Mouse (Mus musculus) intestine, embryonic 16.5 days (tissue): ENCODE results near the gene Pcbp3. TPM values are rescaled to one million over a fixed set of nuclear protein-coding genes. Genes with fewer than 3 reads are reported as not detected.

Experiments
- ATAC-seq: fragments of 200-750 bp; cut with Nextera tagmentation; 2 replicates; pipeline ENCODE4 v1.8.0; 2017; ENCODE audit warnings: moderate TSS enrichment, moderate library complexity
- H3K27ac ChIP-seq: fragments of 300-500 bp; sonication (generic); 2 replicates; pipeline ENCODE4 v1.5.1; 2014; ENCODE audit warnings: mild to moderate bottlenecking, low read length
- H3K27me3 ChIP-seq: fragments of 300-500 bp; sonication (generic); replicated peaks from 2 replicates; pipeline ENCODE4 v1.6.1; 2014; ENCODE audit warnings: low read length, control low read depth, mixed read lengths; ENCODE audit not compliant: control insufficient read depth, insufficient read depth
- H3K36me3 ChIP-seq: fragments of 300-500 bp; sonication (generic); 2 replicates; pipeline ENCODE4 v1.6.1; 2014; ENCODE audit warnings: low read length, control low read depth; ENCODE audit not compliant: control insufficient read depth, insufficient read depth
- H3K4me1 ChIP-seq: fragments of 300-500 bp; sonication (generic); 2 replicates; pipeline ENCODE4 v1.6.1; 2014; ENCODE audit warnings: low read length, control low read depth, mixed read lengths; ENCODE audit not compliant: control insufficient read depth, insufficient read depth
- H3K4me2 ChIP-seq: fragments of 300-500 bp; sonication (generic); 2 replicates; pipeline ENCODE4 v1.6.1; 2014; ENCODE audit warnings: low read depth, low read length, control low read depth
- H3K4me3 ChIP-seq: fragments of 300-500 bp; sonication (generic); 2 replicates; pipeline ENCODE4 v1.5.1; 2014; ENCODE audit warnings: mild to moderate bottlenecking, low read length
- H3K9ac ChIP-seq: fragments of 300-500 bp; sonication (generic); 2 replicates; pipeline ENCODE4 v1.6.1; 2014; ENCODE audit warnings: low read depth, low read length
- H3K9me3 ChIP-seq: fragments of 300-500 bp; sonication (generic); 2 replicates; pipeline ENCODE4 v1.6.1; 2016; ENCODE audit warnings: low read length, control low read depth; ENCODE audit not compliant: control insufficient read depth
- WGBS: fragments of 180-500 bp; shearing (Covaris S2); extraction: QIAGEN DNeasy Blood & Tissue Kit; methylation state at CpG from one replicate; pipeline ENCODE4 v1.1.7; 2014; 5-methylcytosine and 5-hydroxymethylcytosine counted together
- polyA plus RNA-seq: library from polyadenylated mRNA; unstranded; fragments of >200 nt; fragmentation: Nextera tagmentation; extraction: Ambion mirVana; gene quantifications from 2 replicates; pipeline ENCODE4 v1.2.1, GENCODE M21; 2015

Pcbp3 gene
- polyA plus RNA-seq, 1 experiment from 2014 or later, result 44.1 TPM

DNA sequence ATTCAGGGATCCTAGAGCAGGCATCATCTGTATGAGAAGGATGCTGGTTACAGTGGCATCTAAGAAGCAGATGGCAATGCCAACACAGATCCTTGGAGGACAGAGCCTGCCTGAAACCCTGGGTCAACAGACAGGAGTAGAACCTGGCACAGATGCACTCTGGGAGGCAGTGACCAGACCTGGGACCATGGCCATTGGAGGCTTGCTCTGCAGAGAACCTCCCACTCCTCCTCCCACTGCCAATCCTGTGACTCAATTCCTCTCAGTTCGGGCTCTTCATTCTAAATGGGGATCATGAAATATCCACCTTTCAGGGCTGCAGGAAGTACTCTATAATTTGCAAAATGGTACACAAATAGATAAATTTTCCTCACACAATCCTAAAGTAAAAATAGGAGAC, 120.5 kb downstream of the Pcbp3 start:
- H3K4me2 ChIP-seq, result no peak overlapping the region
- no peak overlapping the region for H3K27ac ChIP-seq
- H3K27me3 ChIP-seq, result no peaks in the 10 kb centered on the region
- no peak overlapping the region for H3K9ac ChIP-seq
- ATAC-seq, result no peak
- no peaks in the 10 kb centered on the region for H3K9me3 ChIP-seq
- no peaks in the 10 kb centered on the region for H3K36me3 ChIP-seq
- H3K4me3 ChIP-seq, result no peak overlapping the region
- no peaks in the 10 kb centered on the region; the same call in 1 of the 2 replicates for H3K4me1 ChIP-seq
- WGBS, result 68% methylated on average over 1 of the region's 1 CpGs

DNA sequence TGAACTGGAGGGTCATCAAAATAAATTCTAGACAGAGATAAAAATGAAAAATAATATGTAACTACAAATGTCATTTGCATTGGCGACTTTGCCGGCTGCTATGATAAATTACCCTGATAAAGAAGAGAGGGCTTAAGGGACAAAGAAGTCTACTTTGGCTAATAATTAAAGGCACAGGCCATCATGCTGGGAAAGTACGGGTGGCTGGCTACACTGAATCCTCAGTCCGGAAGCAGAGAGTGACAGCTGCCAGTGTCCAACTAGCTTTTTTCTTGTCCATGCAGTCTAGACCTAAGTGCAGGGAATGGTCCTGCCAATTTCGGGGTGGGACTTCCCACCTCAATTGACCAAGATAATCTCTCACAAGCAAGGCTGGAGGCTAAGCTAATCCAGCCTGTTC, 121.1 kb downstream of the Pcbp3 start:
- H3K36me3 ChIP-seq, result no peaks in the 10 kb centered on the region
- no peak overlapping the region for H3K4me2 ChIP-seq
- H3K9me3 ChIP-seq, result no peaks in the 10 kb centered on the region
- H3K27ac ChIP-seq, result 0 out of 2 replicates have a peak overlapping the region, but pooled peaks have one; percentile 19
- H3K4me1 ChIP-seq, result no peaks in the 10 kb centered on the region; the same call in 1 of the 2 replicates
- no peak overlapping the region for H3K9ac ChIP-seq
- ATAC-seq, result peak; percentile 75
- no peaks in the 10 kb centered on the region for H3K27me3 ChIP-seq
- WGBS, result 46% methylated on average over 5 of the region's 5 CpGs
- no peak overlapping the region for H3K4me3 ChIP-seq

DNA sequence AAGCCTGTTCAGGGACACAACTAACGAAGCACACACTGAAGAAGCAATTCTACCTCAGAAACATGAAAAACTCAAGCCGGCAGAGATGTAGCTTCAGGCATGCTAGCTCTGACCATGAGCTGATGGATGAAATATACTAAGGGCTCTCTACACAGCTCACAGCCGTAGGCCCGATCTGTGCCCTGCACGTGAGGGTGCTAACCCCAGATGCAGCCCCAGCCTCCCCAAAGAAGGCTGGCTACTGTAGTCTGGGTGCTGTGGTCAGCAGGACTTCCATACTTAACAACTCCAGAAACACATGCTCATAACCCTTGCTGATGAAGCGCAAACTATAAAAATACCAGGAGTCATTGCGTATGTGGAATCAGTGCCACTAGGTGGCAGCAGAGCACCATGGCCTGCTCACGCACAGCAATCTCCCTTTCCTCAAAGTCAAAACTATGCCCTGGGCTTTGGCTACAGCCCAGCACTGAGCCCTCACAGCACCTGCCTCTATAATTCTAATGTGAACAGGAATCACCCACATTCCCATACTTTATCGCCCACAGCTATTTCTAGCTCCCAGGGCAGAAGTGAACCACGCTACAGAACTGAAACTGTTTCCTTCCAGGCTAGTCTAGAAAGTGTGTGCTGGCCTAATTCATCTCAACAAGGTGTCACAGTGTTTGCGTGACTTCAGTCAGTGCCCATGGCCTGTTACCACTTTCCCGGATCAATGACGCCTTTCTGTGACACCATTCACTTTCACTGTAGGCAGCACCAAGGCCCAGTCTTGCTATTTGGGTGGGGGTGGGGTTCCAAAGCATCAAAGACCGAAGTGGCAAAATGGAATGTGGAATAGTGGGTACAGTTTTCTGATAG, 126.0 kb downstream of the Pcbp3 start:
- H3K4me3 ChIP-seq, result no peak overlapping the region
- no peaks in the 10 kb centered on the region for H3K36me3 ChIP-seq
- H3K27ac ChIP-seq, result no peak overlapping the region
- no peak overlapping the region for H3K4me2 ChIP-seq
- 59% methylated on average over 14 of the region's 14 CpGs for WGBS
- no peaks in the 10 kb centered on the region for H3K4me1 ChIP-seq
- peak; percentile 59 for ATAC-seq
- no peaks in the 10 kb centered on the region for H3K27me3 ChIP-seq
- H3K9ac ChIP-seq, result no peak overlapping the region
- no peaks in the 10 kb centered on the region for H3K9me3 ChIP-seq

DNA sequence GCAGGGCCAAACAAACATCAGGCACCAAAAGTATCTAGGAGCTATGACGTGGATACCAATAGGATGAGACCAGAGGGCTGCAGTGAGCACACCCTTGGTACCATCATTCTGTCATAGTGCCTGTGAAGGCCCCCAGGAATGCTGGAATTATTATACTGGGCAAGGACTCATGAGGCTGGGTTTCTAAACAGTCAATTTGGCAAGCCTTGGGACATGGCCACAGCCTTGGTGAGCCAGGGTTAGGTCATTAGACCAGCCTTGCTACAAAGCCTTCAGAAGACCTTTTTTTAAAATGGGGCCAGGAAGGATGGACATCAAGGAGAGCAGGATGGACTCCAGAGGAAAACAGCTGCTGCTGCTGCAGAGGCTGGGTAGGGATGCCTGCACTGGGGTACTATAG, 128.8 kb downstream of the Pcbp3 start:
- H3K27me3 ChIP-seq, result no peaks in the 10 kb centered on the region
- ATAC-seq, result no peak
- no peak overlapping the region for H3K4me3 ChIP-seq
- no peaks in the 10 kb centered on the region for H3K4me1 ChIP-seq
- no peak overlapping the region for H3K9ac ChIP-seq
- H3K9me3 ChIP-seq, result no peaks in the 10 kb centered on the region
- 81% methylated on average over 1 of the region's 1 CpGs for whole genome bisulfite sequencing
- no peak overlapping the region for H3K4me2 ChIP-seq
- H3K27ac ChIP-seq, result no peak overlapping the region
- no peaks in the 10 kb centered on the region for H3K36me3 ChIP-seq

DNA sequence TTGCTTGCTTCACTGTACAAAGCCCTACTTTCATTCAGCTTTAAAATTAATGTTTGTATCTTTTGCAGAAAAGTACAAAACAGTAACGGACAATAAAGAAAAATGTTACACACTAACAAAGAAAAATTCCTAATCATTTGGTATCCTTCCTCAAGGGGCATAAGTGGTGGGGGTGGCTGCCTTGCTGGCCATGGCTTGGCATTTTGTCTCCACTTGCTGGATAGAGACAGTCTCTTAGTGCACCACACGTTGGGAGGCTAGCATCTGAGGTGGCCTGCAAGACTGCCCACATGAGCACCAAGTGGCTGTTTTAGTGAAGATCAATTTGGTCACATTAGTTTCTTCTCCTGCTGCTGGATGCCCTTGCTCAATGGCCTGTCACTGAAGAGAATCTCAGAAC, 129.8 kb downstream of the Pcbp3 start:
- Histone ChIP-seq H3K9me3 (no peaks in the 10 kb centered on the region), H3K4me2 (no peak overlapping the region), H3K9ac (no peak overlapping the region), H3K27me3 (no peaks in the 10 kb centered on the region), H3K36me3 (no peaks in the 10 kb centered on the region), H3K4me1 (no peaks in the 10 kb centered on the region), H3K27ac (no peak overlapping the region), H3K4me3 (no peak overlapping the region)
- ATAC-seq, result no peak
- WGBS, result 86% methylated on average over 2 of the region's 2 CpGs

DNA sequence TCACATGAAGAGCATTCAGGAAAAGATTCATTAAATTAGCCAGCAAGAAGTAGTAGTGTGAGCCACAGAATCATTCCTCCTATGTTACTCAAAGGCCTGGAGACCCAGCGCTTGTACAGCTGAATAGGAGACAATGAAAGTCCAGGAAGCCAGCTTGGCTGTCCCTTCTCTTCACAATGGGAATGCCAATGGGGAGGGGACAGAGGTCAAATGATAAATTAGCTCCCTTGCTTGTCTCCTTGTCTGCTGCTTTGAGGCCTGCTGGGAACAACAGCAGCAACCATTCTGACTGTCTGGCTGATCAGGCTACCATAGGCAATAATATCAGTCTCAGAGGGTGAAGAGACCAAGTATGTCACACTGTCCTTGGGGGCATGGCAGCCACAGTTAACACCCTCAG, 130.5 kb downstream of the Pcbp3 start:
- no peak overlapping the region for H3K9ac ChIP-seq
- H3K36me3 ChIP-seq, result no peaks in the 10 kb centered on the region
- ATAC-seq, result no peak
- no peaks in the 10 kb centered on the region for H3K4me1 ChIP-seq
- no peak overlapping the region for H3K4me3 ChIP-seq
- no peaks in the 10 kb centered on the region for H3K9me3 ChIP-seq
- H3K27me3 ChIP-seq, result no peaks in the 10 kb centered on the region
- H3K27ac ChIP-seq, result no peak overlapping the region
- H3K4me2 ChIP-seq, result no peak overlapping the region
- WGBS, result 83% methylated on average over 1 of the region's 1 CpGs

DNA sequence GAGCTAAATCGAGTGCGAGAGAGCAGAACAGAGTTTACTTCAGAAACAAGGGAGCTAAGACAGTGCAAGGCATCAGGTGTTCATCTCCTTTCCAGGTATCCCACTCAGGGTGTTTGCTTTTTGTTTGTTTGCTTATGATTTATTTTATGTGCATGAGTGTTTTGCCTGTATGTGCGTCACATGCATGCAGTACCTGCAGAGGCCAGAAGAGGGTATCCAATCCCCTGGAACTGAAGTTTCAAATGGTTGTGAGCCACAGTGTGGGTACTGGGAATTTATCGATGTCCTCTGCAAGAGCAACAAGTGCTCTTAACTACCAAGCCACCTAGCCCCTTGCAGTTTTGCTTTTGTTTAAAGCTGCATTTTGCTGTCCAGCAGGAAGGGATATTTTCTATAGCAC, 132.8 kb downstream of the Pcbp3 start:
- WGBS, result 96% methylated on average over 4 of the region's 4 CpGs
- no peak overlapping the region for H3K9ac ChIP-seq

DNA sequence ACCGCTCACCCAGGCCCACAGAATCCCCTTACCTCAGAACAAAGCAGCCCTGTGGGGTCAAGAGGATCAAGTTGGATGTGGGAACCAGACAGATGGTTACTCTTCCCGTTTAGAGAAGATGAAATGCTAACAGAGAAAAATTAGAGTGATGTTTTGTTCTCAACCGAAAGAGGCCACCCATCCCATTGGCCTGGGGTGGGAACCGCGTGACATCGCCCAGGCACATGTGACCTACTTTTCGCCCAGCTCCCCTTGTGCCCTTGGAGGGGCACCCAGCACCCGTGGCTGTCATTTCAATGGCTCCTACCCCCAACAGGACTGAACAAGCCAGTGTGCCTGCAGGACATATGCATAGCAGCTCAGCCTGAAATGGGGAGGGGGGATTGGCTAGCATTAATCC, 139.0 kb downstream of the Pcbp3 start:
- no peak overlapping the region for H3K27ac ChIP-seq
- H3K9me3 ChIP-seq, result no peaks in the 10 kb centered on the region
- WGBS, result 92% methylated on average over 8 of the region's 8 CpGs
- ATAC-seq, result no peak
- H3K4me1 ChIP-seq, result no peaks in the 10 kb centered on the region
- no peaks in the 10 kb centered on the region for H3K36me3 ChIP-seq
- no peak overlapping the region for H3K4me3 ChIP-seq
- H3K4me2 ChIP-seq, result no peak overlapping the region
- H3K9ac ChIP-seq, result no peak overlapping the region
- H3K27me3 ChIP-seq, result no peaks in the 10 kb centered on the region

More for the DNA sequence above, 132.8 kb downstream of the Pcbp3 start:
- Histone ChIP-seq H3K9me3 (no peaks in the 10 kb centered on the region), H3K4me1 (no peaks in the 10 kb centered on the region), H3K4me2 (no peak overlapping the region), H3K4me3 (no peak overlapping the region), H3K36me3 (no peaks in the 10 kb centered on the region), H3K27me3 (no peaks in the 10 kb centered on the region), H3K27ac (no peak overlapping the region)
- ATAC-seq, result no peak

DNA sequence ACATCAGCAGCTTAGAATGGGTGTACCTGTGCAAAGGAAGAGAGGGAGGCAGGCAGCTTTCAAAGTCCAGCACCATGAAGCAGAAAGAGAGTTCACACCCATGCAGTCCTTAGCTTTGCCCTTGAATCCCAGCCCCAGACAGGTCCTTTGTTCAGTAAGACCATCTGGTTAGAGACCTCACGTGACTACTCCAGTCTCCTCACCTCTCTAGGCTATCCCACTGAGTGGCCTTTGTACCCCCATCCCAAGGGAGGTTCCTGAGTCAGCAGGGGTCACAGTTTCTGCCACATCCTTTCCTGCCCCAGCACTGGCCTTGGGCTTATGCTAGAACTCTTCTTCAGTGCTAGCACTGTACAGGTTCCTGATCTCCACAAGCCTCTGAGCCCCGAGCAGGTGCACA, 142.4 kb downstream of the Pcbp3 start:
- H3K4me2 ChIP-seq, result no peak overlapping the region
- H3K36me3 ChIP-seq, result no peaks in the 10 kb centered on the region
- peak; percentile 26; the same call in 1 of the 2 replicates for ATAC-seq
- no peaks in the 10 kb centered on the region for H3K9me3 ChIP-seq
- H3K4me1 ChIP-seq, result no peaks in the 10 kb centered on the region
- no peak overlapping the region for H3K4me3 ChIP-seq
- 64% methylated on average over 2 of the region's 2 CpGs for WGBS
- no peak overlapping the region for H3K9ac ChIP-seq
- no peaks in the 10 kb centered on the region for H3K27me3 ChIP-seq
- no peak overlapping the region for H3K27ac ChIP-seq

DNA sequence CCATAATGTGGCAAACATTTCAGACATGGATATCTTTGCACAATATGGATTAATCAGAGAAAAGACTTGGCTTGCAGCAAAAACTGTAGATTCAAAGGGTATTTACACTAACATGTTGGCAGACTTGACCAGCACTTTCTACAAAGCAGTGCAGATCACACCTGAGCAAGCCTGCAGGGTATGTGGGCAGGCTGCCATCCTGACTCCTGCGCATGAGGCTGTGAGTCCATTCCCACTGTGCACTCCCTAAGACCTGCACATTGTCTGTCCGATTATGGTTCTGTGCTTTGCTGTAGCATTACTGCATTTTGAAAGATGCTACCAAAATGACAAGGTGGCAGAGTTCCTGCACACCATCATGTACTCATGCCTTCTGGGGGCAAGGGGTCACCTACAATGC, 143.3 kb downstream of the Pcbp3 start:
- WGBS, result 91% methylated on average over 2 of the region's 2 CpGs
- Histone ChIP-seq H3K4me3 (no peak overlapping the region), H3K27ac (no peak overlapping the region), H3K27me3 (no peaks in the 10 kb centered on the region), H3K4me1 (no peaks in the 10 kb centered on the region), H3K9me3 (no peaks in the 10 kb centered on the region), H3K4me2 (no peak overlapping the region), H3K9ac (no peak overlapping the region), H3K36me3 (no peaks in the 10 kb centered on the region)
- no peak for ATAC-seq
